Mouse (Mus musculus) right cerebral cortex, postnatal 14 days (tissue): ENCODE measurements around the gene Dpp3.
"Not testable (repeated sequence)": the region's sequence is repeated elsewhere in the genome, so short reads cannot be mapped to it uniquely, and the experiment has no call there.

Source experiments
- DNase-seq: peaks from one replicate; pipeline ENCODE4 v3.0.0; 2022

The Dpp3 gene

DNA sequence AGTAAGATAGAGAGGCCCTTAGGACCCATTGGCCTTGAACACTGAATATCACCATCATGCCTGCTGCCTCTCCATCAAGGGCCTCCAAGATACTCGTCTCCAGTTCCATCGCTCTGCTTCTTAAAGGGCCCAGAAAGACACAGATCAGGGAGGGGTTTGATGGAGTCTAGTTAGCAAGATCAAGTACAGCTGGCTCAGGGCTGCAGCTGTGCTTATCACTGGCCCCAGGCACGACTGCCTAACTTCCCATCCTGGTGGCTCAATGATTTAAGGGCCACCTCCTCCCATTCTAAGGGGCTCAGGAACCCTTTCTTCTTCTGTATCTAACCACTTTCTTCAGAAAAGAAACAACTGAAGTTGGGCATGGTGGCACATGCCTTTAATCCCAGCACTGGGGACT is 36.3 kb downstream of the Dpp3 start:
- DNase-seq: no peak

DNA sequence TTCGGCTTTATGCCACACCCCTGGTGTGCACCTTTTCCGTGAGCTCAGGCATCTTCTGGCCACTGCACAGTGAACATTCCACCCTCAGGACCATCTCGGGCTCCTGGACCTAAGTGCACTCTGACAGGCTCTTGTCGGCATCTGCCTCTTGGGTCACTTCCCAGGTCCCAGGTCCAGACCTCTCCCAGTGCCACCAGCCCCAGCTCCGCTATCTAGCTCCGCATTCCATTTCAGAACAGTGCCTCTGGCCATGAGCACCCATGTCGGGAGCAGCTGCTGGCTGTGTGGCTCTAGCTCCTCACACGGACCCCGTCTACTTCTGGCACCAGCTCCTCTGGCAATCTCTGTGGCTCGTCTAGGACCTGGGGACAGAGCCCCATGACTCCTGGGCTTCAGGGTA is 38.3 kb downstream of the Dpp3 start:
- DNase-seq: no peak

DNA sequence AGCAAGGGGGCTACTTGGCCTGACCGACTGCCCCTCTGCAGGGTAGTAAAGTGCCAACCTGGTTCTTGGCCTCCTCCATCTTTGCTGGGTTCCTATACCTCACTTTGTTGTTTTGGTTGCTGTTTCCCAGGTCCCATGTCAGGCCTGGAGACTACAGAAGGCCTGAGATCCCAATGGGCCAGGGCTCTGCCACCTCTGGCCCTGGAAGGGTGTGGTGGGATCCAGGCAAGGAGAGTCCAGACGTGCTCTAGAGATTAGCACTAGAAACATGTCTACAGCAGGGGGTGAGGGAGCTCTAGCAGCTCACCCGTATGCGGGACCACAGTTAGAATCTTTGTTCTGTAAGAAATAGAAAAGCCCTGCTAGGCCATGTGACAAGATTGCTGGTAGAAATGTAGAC is 44.1 kb downstream of the Dpp3 start:
- no peak for DNase-seq

DNA sequence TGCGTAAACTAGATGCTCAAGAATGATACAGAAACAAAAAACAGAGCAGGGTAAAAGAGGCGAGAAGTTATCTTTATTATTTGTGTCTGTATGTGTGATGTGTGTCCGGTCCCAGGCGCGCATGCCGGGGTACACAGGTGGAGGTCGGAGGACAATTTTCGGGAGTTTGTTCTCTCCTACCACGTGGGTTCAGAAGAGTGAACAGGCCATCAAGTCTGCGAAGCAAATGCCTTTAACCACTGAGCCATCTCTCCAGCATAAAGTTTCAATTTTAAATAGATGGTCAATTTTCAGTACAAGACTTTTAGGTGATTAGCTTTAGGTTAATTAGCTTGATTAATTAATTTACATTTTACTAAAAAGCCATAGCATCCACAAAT is 48.8 kb downstream of the Dpp3 start:
- DNase-seq: no peak

DNA sequence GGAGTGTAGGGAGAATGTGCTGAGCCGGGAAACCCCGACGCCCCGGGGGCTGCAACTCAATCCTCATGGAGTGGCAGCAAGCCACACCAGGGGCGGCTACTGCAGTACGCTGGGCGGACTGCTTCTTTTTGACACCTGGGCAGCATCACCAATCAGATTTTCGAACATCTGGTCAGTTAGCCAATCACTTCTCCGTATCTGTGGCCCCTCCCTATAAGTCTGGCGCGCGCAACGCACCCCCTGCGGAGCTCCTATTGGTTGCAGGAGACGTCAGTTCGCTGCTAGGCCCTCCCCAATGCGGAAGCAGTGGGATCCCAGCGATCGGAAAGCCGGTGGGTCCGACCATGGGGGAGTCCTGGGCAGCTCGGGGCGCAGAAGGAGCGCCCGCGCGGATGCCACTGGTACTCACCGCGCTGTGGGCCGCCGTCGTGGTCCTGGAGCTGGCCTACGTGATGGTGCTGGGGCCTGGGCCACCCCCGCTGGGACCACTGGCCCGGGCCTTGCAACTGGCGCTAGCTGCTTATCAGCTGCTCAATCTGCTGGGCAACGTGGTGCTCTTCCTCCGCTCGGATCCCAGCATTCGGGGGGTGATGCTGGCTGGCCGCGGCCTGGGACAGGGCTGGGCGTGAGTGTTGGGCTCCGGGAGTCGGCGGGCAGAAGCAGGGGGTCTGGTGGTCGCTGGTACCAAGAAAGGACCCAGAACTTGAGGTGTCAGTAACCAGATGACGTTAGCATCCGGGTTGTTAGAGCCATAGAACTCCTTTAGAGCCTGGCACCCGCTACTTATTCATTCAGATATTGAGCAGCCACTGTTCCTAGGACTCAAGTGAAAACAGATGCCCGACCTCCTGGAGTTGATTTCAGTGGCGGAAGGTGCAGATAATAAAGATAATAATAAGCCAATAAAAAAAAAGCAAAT is 49.4 kb downstream of the Dpp3 start, which contains the start of gene Zdhhc24:
Gene Zdhhc24 (plus strand): TSS at position 264 of the 919 bp plus-strand sequence.
- DNase-seq: peak; percentile 93

DNA sequence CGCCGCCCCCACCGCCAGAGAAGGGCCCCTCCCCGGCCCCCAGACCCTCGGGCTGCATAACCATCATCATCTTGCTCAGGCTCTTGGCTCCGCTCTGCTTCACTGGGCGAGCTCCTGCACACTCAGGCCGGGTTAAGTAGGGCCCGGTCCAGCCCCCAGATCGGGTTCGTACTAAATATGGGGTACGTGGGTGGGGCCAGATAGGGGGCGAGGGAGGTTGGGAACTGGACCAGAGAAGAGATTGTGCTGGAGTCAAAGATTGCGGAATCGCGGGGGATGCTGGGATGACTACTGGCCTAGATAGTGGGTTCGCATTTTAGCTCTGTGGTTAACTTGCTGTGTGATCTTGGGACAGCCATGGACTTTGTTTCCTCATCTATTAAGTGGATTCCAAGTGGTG is 50.3 kb downstream of the Dpp3 start, which contains the start of gene Actn3:
Gene Actn3 (minus strand): TSS at position 125 of the 400 bp plus-strand sequence.
- DNase-seq: no peak

DNA sequence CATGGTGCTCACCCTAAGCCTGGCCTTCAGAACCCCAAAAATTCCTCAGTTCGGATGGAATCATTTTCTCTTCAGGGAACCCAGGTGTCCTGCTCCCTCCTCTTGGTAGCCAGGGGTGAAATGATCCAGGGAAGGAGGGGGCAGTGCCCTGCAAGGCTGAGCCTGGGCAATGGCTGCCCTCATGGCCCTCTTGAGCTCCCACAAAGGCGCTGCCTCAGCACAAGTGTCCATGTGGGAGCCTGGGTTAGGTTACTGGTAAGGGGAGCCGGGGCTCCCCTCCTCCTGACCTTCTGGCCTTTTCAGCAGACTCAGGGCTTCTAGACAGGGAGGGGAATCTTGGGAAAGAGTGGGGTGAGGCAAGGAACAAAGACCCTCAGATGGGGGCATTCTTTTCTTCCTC is 51.3 kb downstream of the Dpp3 start:
- DNase-seq: no peak

DNA sequence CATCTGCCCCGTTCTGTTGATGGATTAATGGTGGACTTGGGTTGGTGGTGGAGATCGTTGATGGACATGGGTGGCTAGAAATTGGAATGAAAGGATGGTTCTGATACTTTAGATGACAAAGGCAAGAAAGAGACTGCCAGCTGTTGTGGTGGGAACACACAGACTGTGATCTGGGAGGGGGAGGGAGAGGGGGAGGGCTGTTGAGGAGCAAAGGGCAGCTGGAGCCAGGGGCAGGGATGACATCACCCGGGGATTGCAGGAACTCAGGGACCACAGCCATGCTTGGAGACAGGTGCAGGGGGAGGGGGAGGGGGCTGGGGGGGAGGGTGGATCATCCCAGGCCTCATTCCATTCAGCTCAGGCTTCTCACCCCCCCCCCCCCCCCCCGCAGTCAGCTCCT is 51.8 kb downstream of the Dpp3 start:
- DNase-seq: no peak

DNA sequence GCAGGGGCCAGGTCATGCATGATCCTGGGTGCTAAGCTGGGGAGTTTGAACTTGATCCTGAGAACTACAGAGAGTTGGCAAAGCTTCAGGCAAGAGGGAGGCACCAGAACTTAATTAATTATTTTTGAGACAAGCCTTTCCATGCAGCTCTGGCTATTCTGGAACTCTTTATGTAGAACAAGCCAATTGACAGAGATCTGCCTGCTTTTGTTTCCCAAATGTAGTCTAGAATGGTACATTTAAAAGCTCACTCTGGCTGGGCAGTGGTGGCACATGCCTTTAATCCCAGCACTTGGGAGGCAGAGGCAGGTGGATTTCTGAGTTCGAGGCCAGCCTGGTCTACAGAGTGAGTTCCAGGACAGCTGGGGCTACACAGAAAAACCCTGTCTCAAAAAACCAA is 53.5 kb downstream of the Dpp3 start:
- not testable (repeated sequence) for DNase-seq

DNA sequence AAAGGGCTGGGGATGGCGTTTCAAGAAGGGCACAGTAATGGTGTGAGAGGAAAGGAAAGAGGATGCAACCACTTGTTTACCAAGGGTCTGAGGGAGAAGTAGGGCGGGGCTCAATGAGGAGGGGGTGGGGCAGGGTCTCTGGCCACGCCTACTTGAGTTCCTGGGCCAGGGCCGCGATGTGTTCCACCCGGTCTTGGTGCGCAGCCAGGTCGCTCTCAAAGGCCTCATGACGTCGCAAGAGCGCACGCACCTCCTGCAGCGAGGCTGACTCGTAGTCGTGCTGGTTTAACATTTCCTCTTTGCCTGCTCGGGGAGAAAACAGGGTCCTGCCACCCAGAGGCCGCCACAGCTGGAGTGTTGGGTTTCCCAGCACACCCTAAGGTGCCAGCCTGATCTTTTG is 62.9 kb downstream of the Dpp3 start:
- no peak for DNase-seq

DNA sequence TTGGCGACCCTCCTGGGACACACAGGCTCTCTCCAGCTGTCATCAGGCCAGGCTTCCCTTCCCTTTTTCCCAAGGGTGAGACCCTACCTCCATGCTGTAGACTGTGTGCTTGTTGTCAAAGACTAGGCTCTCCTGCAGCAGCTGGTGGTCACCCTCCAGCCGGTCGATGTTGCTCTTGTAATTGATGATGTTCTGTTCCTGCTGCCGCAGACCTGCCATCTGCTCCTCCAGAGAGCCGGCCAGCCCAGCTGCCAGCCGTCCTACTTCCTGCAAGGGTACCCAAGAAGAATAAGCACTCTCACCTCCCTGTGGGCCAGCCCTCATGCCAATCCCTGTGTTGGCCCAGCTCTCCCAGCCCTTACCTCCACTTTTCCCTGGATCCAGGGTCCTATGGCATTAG is 65.0 kb downstream of the Dpp3 start:
- no peak for DNase-seq

DNA sequence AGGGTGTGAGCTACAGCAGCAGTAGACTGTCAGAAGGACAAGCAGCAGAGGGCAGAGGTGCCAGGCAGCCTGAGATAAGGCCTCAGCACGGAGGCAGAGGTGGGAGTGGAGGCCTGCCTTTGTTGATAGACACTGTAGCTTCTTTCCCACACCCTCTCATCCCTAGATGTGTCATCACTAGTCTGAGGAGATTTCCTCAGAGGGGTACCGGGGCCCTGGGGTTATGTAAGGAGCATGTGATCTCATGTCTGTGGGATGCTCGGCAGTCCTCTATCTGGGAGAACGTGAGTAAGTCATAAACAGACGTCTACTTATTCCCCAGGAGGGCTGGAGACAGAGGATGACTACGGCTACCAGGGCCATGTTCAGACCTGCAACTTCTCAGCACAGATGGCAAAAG is 69.0 kb downstream of the Dpp3 start:
- DNase-seq: no peak
